Mouse (Mus musculus): Measurements from ENCODE around the gene Tlx3. TPM values are rescaled to one million over a fixed set of nuclear protein-coding genes. Genes with fewer than 3 reads are reported as not detected.

Gene Tlx3
- polyA plus RNA-seq, 1 experiment from 2014 or later = not detected

DNA sequence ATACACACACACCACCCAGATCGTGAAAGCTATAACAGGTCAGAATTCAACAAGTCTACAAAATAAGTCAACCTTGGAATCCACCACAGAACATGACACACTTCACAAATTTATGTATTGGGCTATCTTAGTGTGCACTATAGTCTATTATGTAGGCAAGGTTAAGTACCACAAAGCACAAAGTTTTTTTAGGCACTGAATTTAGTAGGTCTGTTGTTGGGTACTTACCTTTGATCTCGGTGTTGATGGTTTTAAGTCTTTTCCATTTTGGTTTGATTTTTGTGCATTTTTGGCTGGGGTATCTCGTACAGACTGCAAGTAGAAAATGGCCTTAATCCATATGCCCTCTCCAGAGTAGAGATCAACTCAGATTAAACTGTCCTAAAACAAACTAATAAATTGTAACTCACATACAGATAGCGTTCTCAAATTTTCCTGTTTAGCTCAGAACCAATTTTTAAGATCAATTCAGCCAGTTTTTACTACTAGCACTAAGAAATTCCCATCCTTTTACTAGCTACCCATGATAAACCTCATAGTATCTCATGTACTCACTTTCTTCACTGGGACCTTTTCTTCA, 46.9 kb downstream of the Tlx3 start:
- no peak overlapping the region for H3K4me2 ChIP-seq (ENCODE audit: low read depth, low read length)
- DNase-seq = no peak
- no peaks in the 10 kb centered on the region for H3K27me3 ChIP-seq (ENCODE audit: insufficient read depth, low read length)
- ATAC-seq = no peak
- H3K9ac ChIP-seq (replicated peaks) = no peak overlapping the region
- H3K4me3 ChIP-seq (ENCODE audit: low read depth, low read length) = no peak overlapping the region
- WGBS (ENCODE audit: insufficient replicate concordance) = 79% methylated on average over 4 of the region's 4 CpGs
- peaks cover 76% of the 10 kb centered on the region for H3K36me3 ChIP-seq (replicated peaks; ENCODE audit: insufficient read depth, low read length)
- no peak for TF ChIP-seq EP300 (IDR thresholded peaks at IDR 0.05; ENCODE audit: low read depth)
- no peak for TF ChIP-seq CTCF (IDR thresholded peaks at IDR 0.05; ENCODE audit: low read depth)
- no peaks in the 10 kb centered on the region for H3K4me1 ChIP-seq (ENCODE audit: insufficient read depth)
- no peaks in the 10 kb centered on the region for H3K9me3 ChIP-seq (ENCODE audit: low read length)
- H3K27ac ChIP-seq (ENCODE audit: low read depth) = no peak overlapping the region

DNA sequence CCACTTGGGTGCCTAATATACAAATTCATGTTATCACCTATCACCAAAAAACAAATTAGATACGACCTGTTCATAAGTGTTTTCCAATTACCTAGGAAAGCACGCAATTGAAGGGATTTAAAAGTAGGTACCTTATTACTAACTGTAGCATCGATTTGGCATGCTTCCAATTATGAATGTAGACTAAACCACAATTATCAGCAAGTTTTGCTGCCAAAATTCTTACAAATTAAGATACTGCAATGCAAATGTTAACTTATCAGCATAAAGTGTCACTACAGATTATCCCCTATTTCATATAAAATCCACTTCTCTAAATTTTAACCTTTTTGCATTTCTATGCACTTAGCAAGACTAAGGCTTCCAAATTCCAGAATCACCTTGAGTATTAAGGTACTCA, 48.9 kb downstream of the Tlx3 start:
- DNase-seq (no peak), ATAC-seq (no peak)
- peaks cover 73% of the 10 kb centered on the region for H3K36me3 ChIP-seq (replicated peaks; ENCODE audit: insufficient read depth, low read length)
- no peaks in the 10 kb centered on the region for H3K27me3 ChIP-seq (ENCODE audit: insufficient read depth, low read length)
- no peak overlapping the region for H3K27ac ChIP-seq (ENCODE audit: low read depth)
- 73% methylated on average over 3 of the region's 3 CpGs for whole genome bisulfite sequencing (ENCODE audit: insufficient replicate concordance)
- no peaks in the 10 kb centered on the region for H3K4me1 ChIP-seq (ENCODE audit: insufficient read depth)
- no peak overlapping the region for H3K4me2 ChIP-seq (ENCODE audit: low read depth, low read length)
- TF ChIP-seq EP300 (IDR thresholded peaks at IDR 0.05; ENCODE audit: low read depth) (no peak), CTCF (IDR thresholded peaks at IDR 0.05; ENCODE audit: low read depth) (no peak)
- H3K9ac ChIP-seq (replicated peaks) = no peak overlapping the region
- no peaks in the 10 kb centered on the region for H3K9me3 ChIP-seq (ENCODE audit: low read length)
- H3K4me3 ChIP-seq (ENCODE audit: low read depth, low read length) = no peak overlapping the region

DNA sequence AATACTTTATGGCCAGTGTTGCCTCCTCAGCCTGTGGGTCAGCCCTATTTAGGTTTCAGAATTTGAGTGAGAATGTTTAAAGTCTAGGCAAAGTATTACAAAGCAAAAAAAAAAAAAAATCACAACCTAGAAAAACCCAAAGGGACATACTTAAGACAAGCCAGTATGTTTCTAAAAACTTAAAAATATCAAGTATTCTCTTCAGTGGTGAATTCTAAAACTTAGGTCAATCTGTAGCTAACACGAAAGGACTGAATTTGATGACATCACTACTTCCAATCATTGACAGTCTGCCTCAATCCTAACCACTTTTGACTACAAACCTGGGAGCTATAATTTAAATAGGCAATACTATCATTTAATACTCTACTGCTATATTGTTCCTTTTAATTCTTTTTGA, 50.4 kb downstream of the Tlx3 start:
- DNase-seq (no peak), ATAC-seq (no peak)
- H3K27ac ChIP-seq (ENCODE audit: low read depth) = no peak overlapping the region
- H3K4me3 ChIP-seq (ENCODE audit: low read depth, low read length) = no peak overlapping the region
- no peak overlapping the region for H3K9ac ChIP-seq (replicated peaks)
- peaks cover 2% of the 10 kb centered on the region for H3K4me1 ChIP-seq (ENCODE audit: insufficient read depth)
- H3K27me3 ChIP-seq (ENCODE audit: insufficient read depth, low read length) = peaks cover 4% of the 10 kb centered on the region
- 76% methylated on average over 1 of the region's 1 CpGs for WGBS (ENCODE audit: insufficient replicate concordance)
- H3K9me3 ChIP-seq (ENCODE audit: low read length) = no peaks in the 10 kb centered on the region
- no peak for TF ChIP-seq CTCF (IDR thresholded peaks at IDR 0.05; ENCODE audit: low read depth)
- no peak for TF ChIP-seq EP300 (IDR thresholded peaks at IDR 0.05; ENCODE audit: low read depth)
- peaks cover 60% of the 10 kb centered on the region for H3K36me3 ChIP-seq (replicated peaks; ENCODE audit: insufficient read depth, low read length)
- no peak overlapping the region for H3K4me2 ChIP-seq (ENCODE audit: low read depth, low read length)

DNA sequence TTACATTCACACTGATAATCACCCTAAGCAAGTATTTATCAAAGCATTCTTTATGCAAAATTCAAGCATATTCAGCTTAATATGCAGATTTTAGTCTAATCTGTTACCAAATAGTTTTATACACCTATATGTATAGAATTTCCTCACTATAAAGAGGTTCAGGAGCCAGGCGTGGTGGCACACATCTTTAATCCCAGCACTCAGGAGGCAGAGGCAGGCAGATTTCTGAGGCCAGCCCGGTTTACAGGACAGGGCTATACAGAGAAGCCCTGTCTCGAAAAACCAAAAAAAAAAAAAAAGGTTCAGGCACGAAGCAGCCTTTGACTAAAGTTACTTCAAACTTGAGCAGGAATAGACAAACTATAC, 51.6 kb downstream of the Tlx3 start:
- Histone ChIP-seq H3K9me3 (ENCODE audit: low read length) (no peaks in the 10 kb centered on the region), H3K4me3 (ENCODE audit: low read depth, low read length) (no peak overlapping the region), H3K4me1 (ENCODE audit: insufficient read depth) (peaks cover 13% of the 10 kb centered on the region), H3K27me3 (ENCODE audit: insufficient read depth, low read length) (peaks cover 16% of the 10 kb centered on the region), H3K27ac (ENCODE audit: low read depth) (no peak overlapping the region), H3K9ac (replicated peaks) (no peak overlapping the region), H3K36me3 (replicated peaks; ENCODE audit: insufficient read depth, low read length) (peaks cover 51% of the 10 kb centered on the region), H3K4me2 (ENCODE audit: low read depth, low read length) (no peak overlapping the region)
- ATAC-seq (no peak), DNase-seq (no peak)
- WGBS (ENCODE audit: insufficient replicate concordance) = 76% methylated on average over 4 of the region's 4 CpGs
- TF ChIP-seq EP300 (IDR thresholded peaks at IDR 0.05; ENCODE audit: low read depth) (no peak), CTCF (IDR thresholded peaks at IDR 0.05; ENCODE audit: low read depth) (no peak)

DNA sequence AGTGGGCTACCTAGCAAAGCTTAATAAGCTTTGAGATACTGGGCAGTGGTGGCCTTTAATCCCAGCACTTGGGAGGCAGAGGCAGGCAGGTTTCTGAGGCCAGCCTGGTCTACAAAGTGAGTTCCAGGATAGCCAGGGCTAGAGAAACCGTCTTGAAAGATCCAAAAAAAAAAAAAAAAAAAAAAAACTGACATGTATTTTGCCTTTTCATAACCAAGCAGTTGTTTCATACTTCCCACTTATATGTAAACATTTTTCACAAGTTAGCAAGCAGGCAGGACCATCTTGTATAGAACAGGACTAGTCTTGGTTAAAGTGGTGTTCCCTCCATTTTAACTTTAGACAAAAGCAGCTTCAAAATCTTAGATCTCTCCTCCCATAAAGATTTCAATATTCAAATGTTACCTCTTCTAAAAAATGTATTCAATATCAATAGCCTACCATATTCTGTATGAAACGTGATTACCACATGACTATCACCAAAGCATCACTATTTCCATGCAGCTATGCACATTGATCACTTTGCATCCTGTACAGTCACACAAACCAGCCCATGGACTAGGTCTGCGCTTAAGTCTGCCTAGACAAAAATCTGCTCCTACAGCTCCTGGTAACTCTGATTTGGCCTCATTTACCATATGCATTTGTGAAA, 52.1 kb downstream of the Tlx3 start:
- Histone ChIP-seq H3K9me3 (ENCODE audit: low read length) (no peaks in the 10 kb centered on the region), H3K9ac (replicated peaks) (no peak overlapping the region), H3K27ac (ENCODE audit: low read depth) (no peak overlapping the region), H3K4me2 (ENCODE audit: low read depth, low read length) (no peak overlapping the region), H3K27me3 (ENCODE audit: insufficient read depth, low read length) (peaks cover 21% of the 10 kb centered on the region), H3K4me1 (ENCODE audit: insufficient read depth) (peaks cover 16% of the 10 kb centered on the region), H3K4me3 (ENCODE audit: low read depth, low read length) (no peak overlapping the region), H3K36me3 (replicated peaks; ENCODE audit: insufficient read depth, low read length) (peaks cover 46% of the 10 kb centered on the region)
- TF ChIP-seq EP300 (IDR thresholded peaks at IDR 0.05; ENCODE audit: low read depth) = no peak
- no peak for TF ChIP-seq CTCF (IDR thresholded peaks at IDR 0.05; ENCODE audit: low read depth)
- WGBS (ENCODE audit: insufficient replicate concordance) = 74% methylated on average over 3 of the region's 3 CpGs
- ATAC-seq (no peak), DNase-seq (no peak)

Other genes with a start within 250 kb of the Tlx3 start
- gene Fgf18, start 56.2 kb downstream of the Tlx3 start, polyA plus RNA-seq (2015; fragmentation: Nextera tagmentation; extraction: Ambion mirVana) = 0.11 and 0.13 TPM in 2 replicates
- 321 TPM in 2 replicates for gene Npm1, start 40.4 kb downstream of the Tlx3 start, polyA plus RNA-seq (2015; fragmentation: Nextera tagmentation; extraction: Ambion mirVana)
- gene Gm12117, start 73.1 kb upstream of the Tlx3 start, polyA plus RNA-seq (2015; fragmentation: Nextera tagmentation; extraction: Ambion mirVana) = not detected in 2 replicates

Measured in liver, postnatal 0 days (tissue).